Comparison of ENCODE assay signal across 16 mouse cellular contexts in the genomic region with DNA sequence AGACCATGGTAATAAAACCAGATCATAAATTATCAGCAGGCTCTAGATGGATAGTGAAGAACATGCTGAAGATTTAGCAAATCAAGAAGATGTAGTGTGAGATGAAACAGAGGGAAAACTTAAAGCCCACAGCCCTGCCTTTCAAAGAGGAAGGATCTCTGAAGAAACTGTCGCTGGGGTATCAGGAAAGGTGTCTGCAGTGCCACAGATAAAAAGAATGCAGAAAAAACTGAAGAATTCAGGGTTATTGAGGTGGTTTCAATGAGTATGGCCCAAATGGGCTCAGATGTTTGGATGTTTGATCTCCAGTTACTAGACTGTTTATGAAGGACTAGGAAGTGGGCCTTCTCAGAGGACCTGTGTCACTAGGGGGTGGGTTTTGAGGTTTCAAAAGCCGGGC.
"Had no signal": no experiment of that assay in that cellular context is flagged by ENCODE, and none has a peak within 500 bp of the region (broad histone marks: within the 10 kb centered on the region; RNA-seq: fewer than 3 reads in every experiment).

No protein-coding gene starts in this region.

- H3K4me2 ChIP-seq: neural tube, embryonic 12.5 days; neural tube, embryonic 13.5 days; neural tube, embryonic 15.5 days; stomach, embryonic 15.5 days had no signal

- H3K4me1 ChIP-seq: neural tube, embryonic 12.5 days; stomach, embryonic 15.5 days had no signal

- H3K27me3 ChIP-seq: neural tube, embryonic 12.5 days; neural tube, embryonic 13.5 days; neural tube, embryonic 15.5 days; stomach, embryonic 15.5 days had no signal

- H3K36me3 ChIP-seq: neural tube, embryonic 12.5 days; neural tube, embryonic 13.5 days; neural tube, embryonic 15.5 days; stomach, embryonic 15.5 days had no signal

- H3K9ac ChIP-seq: neural tube, embryonic 12.5 days; neural tube, embryonic 13.5 days; neural tube, embryonic 15.5 days; stomach, embryonic 15.5 days had no signal

- DNase-seq: retina, postnatal 1 day; right cerebral cortex, adult 18-20 months; right cerebral cortex, postnatal 14 days; right cerebral cortex, postnatal 25 days; right cerebral cortex, postnatal 4 days; spleen, adult 18-20 months; thymus, adult 18-20 months; thymus, adult 2 months; thymus, postnatal 14 days; thymus, postnatal 25 days; thymus, postnatal 36 days had no signal

- H3K9me3 ChIP-seq: neural tube, embryonic 12.5 days; neural tube, embryonic 13.5 days; neural tube, embryonic 15.5 days; stomach, embryonic 15.5 days had no signal

- H3K27ac ChIP-seq: neural tube, embryonic 12.5 days; neural tube, embryonic 13.5 days; neural tube, embryonic 15.5 days; stomach, embryonic 15.5 days; stomach, postnatal 0 days had no signal

- H3K4me3 ChIP-seq: neural tube, embryonic 12.5 days; neural tube, embryonic 13.5 days; neural tube, embryonic 15.5 days; stomach, embryonic 15.5 days had no signal
